Comparison of ENCODE assay signal across 9 mouse cellular contexts in the genomic region with DNA sequence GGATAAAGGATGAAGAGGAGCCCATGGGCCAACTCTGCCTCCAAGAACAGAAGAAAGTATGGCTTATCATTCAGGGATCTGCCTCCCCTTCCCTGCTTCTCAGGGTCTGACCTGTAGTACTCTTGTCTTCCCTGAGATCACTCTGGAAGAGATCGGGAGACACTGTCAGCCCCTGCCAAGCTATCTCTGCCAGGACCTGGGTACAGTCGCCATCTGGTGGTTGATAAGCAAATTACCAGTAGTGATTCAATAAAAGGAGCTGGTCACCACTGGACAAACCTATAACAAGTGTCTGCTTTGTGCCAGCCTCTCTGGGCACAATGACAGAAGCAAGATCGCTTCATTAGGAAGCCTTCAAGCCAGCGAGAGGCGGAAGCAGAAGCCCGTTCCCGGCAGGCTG. TPM values are rescaled to one million over a fixed set of nuclear protein-coding genes. Genes with fewer than 3 reads are reported as not detected.
DNase-seq lines count a peak whose midpoint lies in the region; ATAC-seq lines count a peak whose summit lies in the region.
"Had no signal": no experiment of that assay in that cellular context is flagged by ENCODE, and none has a peak within 500 bp of the region (broad histone marks: within the 10 kb centered on the region; RNA-seq: fewer than 3 reads in every experiment).

No protein-coding gene starts in this region.

- DNase-seq in heart, postnatal 10 days = peak; percentile 43 to 71
- no peak for DNase-seq in heart, adult 9 months (ENCODE audit: low spot score in 2 of 2)
- DNase-seq in 3T3-L1 (ENCODE audit: low read depth, low spot score) = peak; percentile 75
- DNase-seq in Muller cell, postnatal 12 days (ENCODE audit: inconsistent ontology term) = peak; percentile 67
- peak; percentile 47 for DNase-seq in forebrain, embryonic 10.5 days (ENCODE audit: extremely low spot score, low spot score)
- peak; percentile 34 for DNase-seq in liver, embryonic 11.5 days (ENCODE audit: low spot score)
- DNase-seq in ovary, postnatal 36 days (ENCODE audit: low spot score) = no peak

- H3K4me1 ChIP-seq in forebrain, embryonic 10.5 days = peaks cover 24% of the 10 kb centered on the region
- H3K4me1 ChIP-seq in liver, embryonic 11.5 days (replicated peaks; ENCODE audit: control insufficient read depth, insufficient read depth, low read length) = peaks cover 6% of the 10 kb centered on the region; the same call in 1 of the 2 replicates
- H3K4me1 ChIP-seq in neural tube, embryonic 15.5 days = peaks cover 9% of the 10 kb centered on the region; the same call in 1 of the 2 replicates
- H3K4me1 ChIP-seq: limb, embryonic 12.5 days had no signal

- 38% methylated on average over 7 of the region's 7 CpGs for WGBS in forebrain, embryonic 10.5 days
- WGBS in liver, embryonic 11.5 days = 30% methylated on average over 7 of the region's 7 CpGs
- WGBS in neural tube, embryonic 15.5 days = 24% methylated on average over 7 of the region's 7 CpGs

- peaks cover 14% of the 10 kb centered on the region for H3K27me3 ChIP-seq in forebrain, embryonic 10.5 days (ENCODE audit: poor library complexity, severe bottlenecking)
- no peaks in the 10 kb centered on the region for H3K27me3 ChIP-seq in liver, embryonic 11.5 days (replicated peaks; ENCODE audit: control insufficient read depth, insufficient read depth, low read length)
- H3K27me3 ChIP-seq in neural tube, embryonic 15.5 days (replicated peaks) = peaks cover 3% of the 10 kb centered on the region; the same call in 1 of the 2 replicates
- H3K27me3 ChIP-seq: limb, embryonic 12.5 days had no signal

- no peak overlapping the region for H3K9ac ChIP-seq in liver, embryonic 11.5 days (ENCODE audit: low read depth, low read length)
- H3K9ac ChIP-seq in neural tube, embryonic 15.5 days (replicated peaks) = no peak overlapping the region
- H3K9ac ChIP-seq: limb, embryonic 12.5 days had no signal

- no peak for ATAC-seq in liver, embryonic 11.5 days (replicated peaks; ENCODE audit: low FRiP score)
- ATAC-seq in neural tube, embryonic 15.5 days (ENCODE audit: low FRiP score) = peak; percentile 38; the same call in 1 of the 2 replicates

- H3K36me3 ChIP-seq in forebrain, embryonic 10.5 days (replicated peaks) = no peaks in the 10 kb centered on the region
- no peaks in the 10 kb centered on the region for H3K36me3 ChIP-seq in liver, embryonic 11.5 days (ENCODE audit: control insufficient read depth, insufficient read depth, low read length)
- no peaks in the 10 kb centered on the region for H3K36me3 ChIP-seq in neural tube, embryonic 15.5 days
- H3K36me3 ChIP-seq: limb, embryonic 12.5 days had no signal

- H3K9me3 ChIP-seq in forebrain, embryonic 10.5 days = no peaks in the 10 kb centered on the region
- H3K9me3 ChIP-seq in liver, embryonic 11.5 days (ENCODE audit: control insufficient read depth, low read length) = no peaks in the 10 kb centered on the region
- no peaks in the 10 kb centered on the region for H3K9me3 ChIP-seq in neural tube, embryonic 15.5 days (replicated peaks)
- H3K9me3 ChIP-seq: limb, embryonic 12.5 days had no signal

- H3K4me3 ChIP-seq in forebrain, embryonic 10.5 days = no peak overlapping the region
- no peak overlapping the region for H3K4me3 ChIP-seq in liver, embryonic 11.5 days (ENCODE audit: low read depth, low read length)
- no peak overlapping the region for H3K4me3 ChIP-seq in neural tube, embryonic 15.5 days (replicated peaks)
- H3K4me3 ChIP-seq: limb, embryonic 12.5 days had no signal

- intact Hi-C loops in heart, postnatal 10 days (cut with DNase I) = loop anchor here (1.0 to 5.0 kb wide), 3 partner anchors 260 to 472 kb away; no protein-coding TSS in a partner anchor

- no peak overlapping the region for H3K27ac ChIP-seq in forebrain, embryonic 10.5 days
- no peak overlapping the region for H3K27ac ChIP-seq in liver, embryonic 11.5 days (ENCODE audit: low read depth, low read length)
- H3K27ac ChIP-seq in neural tube, embryonic 15.5 days (replicated peaks) = no peak overlapping the region
- H3K27ac ChIP-seq: limb, embryonic 12.5 days had no signal

- H3K4me2 ChIP-seq in liver, embryonic 11.5 days = no peak overlapping the region
- no peak overlapping the region for H3K4me2 ChIP-seq in neural tube, embryonic 15.5 days
- H3K4me2 ChIP-seq: limb, embryonic 12.5 days had no signal

RNA-seq across cellular contexts. Expression of gene Etv3, which starts 20.9 kb away (rescaled TPM):
- 10 to 100 TPM; 17.1 to 18.3 TPM for total RNA-seq in heart, postnatal 10 days (2021)
- 10.9 and 11.0 TPM in 2 replicates for polyA plus RNA-seq in forebrain, embryonic 10.5 days (2016; fragmentation: Nextera tagmentation; extraction: Ambion mirVana)
- 6.2 and 7.3 TPM in 2 replicates for polyA plus RNA-seq in liver, embryonic 11.5 days (2014; fragmentation: Nextera tagmentation; extraction: Ambion mirVana)
- polyA plus RNA-seq in neural tube, embryonic 15.5 days (2015; fragmentation: Nextera tagmentation; extraction: Ambion mirVana) = 9.2 and 10.7 TPM in 2 replicates

Comparison
In these comparisons a context has a peak if more than half of its experiments do, and no peak if none do; other contexts are left out.
1. DNase-seq: peak in heart, postnatal 10 days (2 of 2), 3T3-L1 (single experiment), Muller cell, postnatal 12 days (single experiment), forebrain, embryonic 10.5 days (single experiment) and liver, embryonic 11.5 days (single experiment); none in heart, adult 9 months (0 of 2) and ovary, postnatal 36 days (single experiment).